ENCODE assay signal across 9 mouse cellular contexts in genomic region chr10:22036256-22036655, GRCm38 (mm10). TPM values are rescaled to one million over a fixed set of nuclear protein-coding genes. Genes with fewer than 3 reads are reported as not detected.
DNase-seq lines count a peak whose midpoint lies in the region; ATAC-seq and TF ChIP-seq lines count a peak whose summit lies in the region.
"Not testable (repeated sequence)": the region's sequence is repeated elsewhere in the genome, so short reads cannot be mapped to it uniquely, and the experiment has no call there.
"Had no signal": no experiment of that assay in that cellular context is flagged by ENCODE, and none has a peak within 500 bp of the region (broad histone marks: within the 10 kb centered on the region; RNA-seq: fewer than 3 reads in every experiment).

No protein-coding gene starts in this region.

- not testable (repeated sequence) for H3K27me3 ChIP-seq in kidney, postnatal 0 days (ENCODE audit: insufficient read depth, low read length); midbrain, embryonic 14.5 days (ENCODE audit: control insufficient read depth, insufficient read depth, low read length); splenic B cell, adult 2 months (ENCODE audit: control insufficient read depth, insufficient read depth, low read length, poor library complexity, severe bottlenecking)

- H3K36me3 ChIP-seq in kidney, postnatal 0 days (ENCODE audit: insufficient read depth, low read length); midbrain, embryonic 14.5 days (ENCODE audit: control insufficient read depth, insufficient read depth, low read length); splenic B cell, adult 2 months (ENCODE audit: control insufficient read depth, insufficient read depth, low read length, poor library complexity, severe bottlenecking): not testable (repeated sequence)

- TF ChIP-seq CTCF in kidney, postnatal 0 days (IDR thresholded peaks at IDR 0.05; ENCODE audit: low read depth) = peak; percentile 70

- intact Hi-C loops in left cerebral cortex, postnatal 36 days (cut with DNase I) = loop anchor here (10.0 kb wide), 1 partner anchor 169 kb away; no protein-coding TSS in a partner anchor

- not testable (repeated sequence) for ATAC-seq in kidney, postnatal 0 days (replicated peaks; ENCODE audit: low FRiP score, low read depth); midbrain, embryonic 14.5 days (ENCODE audit: low FRiP score, low TSS enrichment)

- not testable (repeated sequence) for H3K27ac ChIP-seq in kidney, postnatal 0 days; midbrain, embryonic 14.5 days (replicated peaks; ENCODE audit: low read depth, low read length)

- DNase-seq in adrenal gland, postnatal 25 days = peak; percentile 61
- peak; percentile 60 for DNase-seq in embryo, embryonic 9.5 days (ENCODE audit: extremely low spot score)
- peak; percentile 33 to 75 for DNase-seq in heart, adult 18-20 months
- peak; percentile 65 for DNase-seq in kidney, postnatal 0 days (ENCODE audit: low spot score)
- DNase-seq in left cerebral cortex, postnatal 36 days (ENCODE audit: low spot score in 2 of 2) = peak; percentile 35 to 39
- peak; percentile 54 for DNase-seq in midbrain, embryonic 14.5 days
- peak; percentile 57 for DNase-seq in splenic B cell, adult 2 months (ENCODE audit: low read depth, low spot score)

- not testable (repeated sequence) for H3K4me1 ChIP-seq in kidney, postnatal 0 days (replicated peaks; ENCODE audit: insufficient read depth, low read length); midbrain, embryonic 14.5 days (ENCODE audit: control insufficient read depth, insufficient read depth, low read length)

- not testable (repeated sequence) for H3K9me3 ChIP-seq in kidney, postnatal 0 days (replicated peaks; ENCODE audit: low read length); midbrain, embryonic 14.5 days (ENCODE audit: control insufficient read depth, low read length)

- 9% methylated on average over 3 of the region's 3 CpGs for WGBS in kidney, postnatal 0 days
- 11% methylated on average over 3 of the region's 3 CpGs for WGBS in midbrain, embryonic 14.5 days

- not testable (repeated sequence) for H3K9ac ChIP-seq in kidney, postnatal 0 days (ENCODE audit: low read depth, low read length); midbrain, embryonic 14.5 days (replicated peaks; ENCODE audit: low read length)

- not testable (repeated sequence) for H3K4me3 ChIP-seq in kidney, postnatal 0 days (replicated peaks; ENCODE audit: low read depth, low read length); midbrain, embryonic 14.5 days (replicated peaks; ENCODE audit: low read depth, low read length)

- H3K4me2 ChIP-seq in kidney, postnatal 0 days (ENCODE audit: low read length); midbrain, embryonic 14.5 days (ENCODE audit: low read length): not testable (repeated sequence)

RNA-seq across cellular contexts. Expression of gene 4930444G20Rik, which starts 31.6 kb away (rescaled TPM):
- not detected in 2 replicates for total RNA-seq in adrenal gland, postnatal 25 days (2021)
- not detected for total RNA-seq in heart, adult 18-20 months (2021)
- polyA plus RNA-seq in kidney, postnatal 0 days (2015; fragmentation: Nextera tagmentation; extraction: Ambion mirVana) = not detected in 2 replicates
- not detected for total RNA-seq in left cerebral cortex, postnatal 36 days (2021)
- not detected in 2 replicates for polyA plus RNA-seq in midbrain, embryonic 14.5 days (2014; fragmentation: Nextera tagmentation; extraction: Ambion mirVana)
- polyA plus RNA-seq: heart, embryonic 16.5 days; limb, embryonic 13.5 days had no signal
